Mouse (Mus musculus): ENCODE measurements at regions not wholly inside any gene's neighbourhood (a gene's known extent, or its start where the extent isn't known, plus 50 kb on each side); places are given as distances from the start of the nearest gene placed in this dataset.

GRCm38 (mm10) chr16:65250426-65250825 lies 144.8 kb upstream of the Htr1f start:
- in situ Hi-C loops (cut with MboI, MseI): loop anchor here (5.0 kb wide), 1 partner anchor 47 kb away; no protein-coding TSS in a partner anchor

GRCm38 (mm10) chr16:65247475-65247874 lies 141.8 kb upstream of the Htr1f start:
- in situ Hi-C loops (cut with MboI, MseI): no loop called here

DNA sequence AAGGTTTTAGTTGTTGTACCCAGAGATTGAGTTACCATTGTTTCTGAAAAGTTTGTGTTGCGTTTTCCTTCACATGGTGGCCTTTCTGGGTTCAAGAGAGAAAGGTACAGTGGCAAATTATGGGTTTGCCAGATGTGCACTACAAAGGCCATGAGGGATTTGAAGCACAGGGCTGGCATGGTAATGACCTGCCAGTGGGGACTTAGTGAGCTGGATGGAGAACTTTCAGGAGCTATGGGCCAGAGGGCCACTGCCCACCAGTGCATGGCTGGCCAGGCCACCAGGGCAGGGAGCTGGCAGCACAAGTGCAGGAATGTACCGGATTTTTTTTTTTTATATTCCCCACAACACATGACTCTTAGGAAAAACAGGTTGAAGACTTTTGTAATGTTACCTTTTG lies 128.8 kb upstream of the Htr1f start:
- in situ Hi-C loops (cut with MboI, MseI): no loop called here

- in situ Hi-C loops (cut with MboI, MseI): no loop called here
These were observed 128.3 kb upstream of the Htr1f start for GRCm38 (mm10) chr16:65233964-65234363.

DNA sequence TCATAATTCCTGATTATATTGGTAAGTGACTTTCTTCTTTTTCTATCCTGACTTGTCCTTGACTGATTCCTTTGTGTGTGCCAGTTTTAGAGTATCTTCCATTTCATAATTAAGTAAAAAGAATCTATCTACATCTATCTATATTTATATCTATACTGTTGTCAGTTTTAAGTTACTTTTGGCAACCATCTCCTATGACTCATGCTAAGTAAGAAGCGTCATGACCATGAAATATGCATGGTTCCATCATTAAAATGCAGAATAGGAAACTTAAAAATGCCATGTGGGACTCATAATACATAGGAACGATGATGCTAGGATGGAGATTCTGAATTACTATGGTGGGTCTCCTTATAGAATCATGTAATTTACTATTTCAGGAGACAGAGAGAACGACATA lies 113.8 kb upstream of the Htr1f start:
- in situ Hi-C loops (cut with MboI, MseI): no loop called here

- in situ Hi-C loops (cut with MboI, MseI): no loop called here
These were observed 106.7 kb upstream of the Htr1f start for GRCm38 (mm10) chr16:65212367-65212766.

- in situ Hi-C loops (cut with MboI, MseI): no loop called here
These were observed 95.7 kb upstream of the Htr1f start for GRCm38 (mm10) chr16:65201329-65201728.

DNA sequence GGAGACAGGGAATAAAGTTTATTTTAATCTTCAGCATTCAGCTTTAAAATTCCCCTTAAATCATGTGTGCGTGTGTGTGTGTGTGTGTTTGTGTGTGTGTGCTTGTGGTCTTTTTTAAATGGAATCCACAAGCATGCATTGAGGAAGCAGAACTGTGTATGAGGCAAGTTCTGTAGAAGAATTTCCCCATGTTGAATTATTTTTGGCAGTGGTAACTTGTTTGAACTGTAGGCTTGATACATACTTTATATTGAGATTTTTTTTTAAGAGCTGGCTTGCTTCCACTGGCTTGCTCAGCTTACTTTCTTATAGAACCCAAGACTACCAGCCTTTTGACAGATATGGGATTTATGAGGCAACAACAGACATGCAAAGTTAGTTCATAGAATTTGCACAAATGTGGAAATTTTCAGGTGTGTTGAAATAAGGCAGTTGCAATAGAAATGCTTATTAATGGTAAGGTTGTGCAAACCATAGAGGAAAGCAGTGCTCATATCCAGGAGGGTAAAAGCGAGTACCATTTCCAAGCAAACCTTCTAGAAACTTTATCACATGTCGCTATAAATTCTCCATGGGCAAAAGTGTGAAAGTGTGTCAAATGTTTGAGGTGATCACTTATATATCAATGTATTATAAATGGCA lies 91.7 kb upstream of the Htr1f start:
- in situ Hi-C loops (cut with MboI, MseI): no loop called here

DNA sequence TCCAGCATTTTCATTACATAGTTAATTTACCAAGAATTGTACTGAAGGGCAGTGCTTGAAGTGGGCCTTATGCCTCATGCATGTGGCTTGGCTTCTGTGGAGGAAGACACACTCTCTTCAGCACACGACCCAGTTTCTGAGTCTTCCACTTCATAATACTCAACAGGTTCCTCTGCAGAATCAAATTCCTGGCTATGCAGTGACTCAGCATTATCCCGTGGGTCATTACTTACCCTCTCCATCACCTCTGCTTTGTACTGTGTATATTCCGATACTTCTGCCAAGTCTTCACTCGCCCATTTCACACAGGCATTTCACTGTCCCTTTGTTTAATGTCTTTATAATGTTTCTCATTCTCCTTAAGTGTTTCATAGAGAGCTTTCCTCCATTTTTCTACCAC lies 90.1 kb upstream of the Htr1f start:
- in situ Hi-C loops (cut with MboI, MseI): no loop called here

- in situ Hi-C loops (cut with MboI, MseI): no loop called here
These were observed 86.0 kb upstream of the Htr1f start for GRCm38 (mm10) chr16:65191574-65192149.

GRCm38 (mm10) chr16:65174561-65174960 lies 68.9 kb upstream of the Htr1f start:
- in situ Hi-C loops (cut with MboI, MseI): no loop called here

- in situ Hi-C loops (cut with MboI, MseI): loop anchor here (10.0 kb wide), 1 partner anchor 162 kb away; no protein-coding TSS in a partner anchor
These were observed 61.5 kb upstream of the Htr1f start for GRCm38 (mm10) chr16:65167151-65167550.

DNA sequence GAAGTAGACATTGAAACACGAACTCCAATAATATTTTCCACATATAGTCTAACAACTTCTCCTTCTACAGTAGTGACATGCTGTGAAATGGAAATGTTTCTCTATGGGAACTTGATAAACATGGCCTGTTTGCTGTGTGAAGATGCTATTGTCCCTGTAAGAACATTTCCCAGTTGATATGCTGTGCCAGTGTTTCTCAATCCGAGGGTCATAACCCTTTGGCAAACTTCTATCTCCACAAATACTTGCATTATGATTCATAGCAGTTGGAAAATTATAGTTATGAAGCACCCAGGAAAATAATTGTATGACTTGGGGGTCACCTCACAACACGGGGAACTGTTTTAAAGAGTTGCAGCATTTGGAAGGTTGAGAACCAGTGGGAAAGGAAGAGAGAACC lies 57.1 kb upstream of the Htr1f start:
- in situ Hi-C loops (cut with MboI, MseI): loop anchor here (10.0 kb wide), 1 partner anchor 158 kb away; no protein-coding TSS in a partner anchor

- in situ Hi-C loops (cut with MboI, MseI): loop anchor here (10.0 kb wide), 1 partner anchor 155 kb away; no protein-coding TSS in a partner anchor
These were observed 54.6 kb upstream of the Htr1f start for GRCm38 (mm10) chr16:65160286-65160685.

- in situ Hi-C loops (cut with MboI, MseI): no loop called here
These were observed 49.9 kb upstream of the Htr1f start for GRCm38 (mm10) chr16:65155536-65155935.

All from T-helper 2 cell (primary cell).